Mouse (Mus musculus) mouse trophoblast stem cell (cell line): ENCODE results near the gene Susd4.

Experiments used
- in situ Hi-C, 2 experiments: fragments of 300-500 bp; cut with MseI, MboI; formaldehyde crosslinking; loops; 2 replicates in 1 of 2; 3 replicates in 1 of 2; pipeline ENCODE4 v1.15.1; 2025

Susd4 gene

DNA sequence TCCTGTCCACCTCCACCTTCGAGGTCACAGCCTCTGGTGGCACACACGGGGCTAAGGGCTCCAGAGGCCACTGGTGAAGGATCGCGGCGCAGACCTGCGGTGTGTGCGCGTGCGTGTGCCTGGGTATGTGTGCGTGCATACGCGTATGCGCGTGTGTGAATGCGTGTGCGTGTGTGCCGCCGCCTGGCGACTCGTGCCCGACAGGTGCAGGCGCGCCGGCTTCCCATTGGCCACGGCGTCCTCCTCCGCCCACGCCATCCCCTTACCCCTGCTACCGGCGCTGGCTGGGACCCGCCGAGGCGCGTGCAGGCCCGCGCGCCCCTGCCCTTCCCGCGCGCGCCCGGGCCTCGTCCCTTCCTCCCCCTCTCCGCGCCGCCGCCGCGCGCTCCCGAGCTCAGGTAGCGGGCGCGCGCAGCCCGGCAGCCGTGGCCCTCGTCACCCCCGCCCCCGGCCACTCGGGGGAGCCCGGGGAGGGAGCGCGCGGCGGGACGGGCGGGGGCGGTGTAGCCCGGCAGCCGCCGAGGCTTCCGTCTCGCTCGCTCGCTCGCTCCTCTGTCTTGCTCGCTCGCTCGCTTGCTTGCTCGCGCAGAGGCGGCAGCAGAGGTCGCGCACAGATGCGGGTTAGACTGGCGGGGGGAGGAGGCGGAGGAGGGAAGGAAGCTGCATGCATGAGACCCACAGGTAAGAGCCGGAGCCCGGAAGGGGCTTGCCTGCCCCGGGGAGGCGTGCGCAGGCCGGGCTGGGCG is at the start of gene Susd4:
TSS of gene Susd4 (plus strand) at position 145 of the 746 bp plus-strand sequence.
- in situ Hi-C loops = no loop called here

- in situ Hi-C loops = no loop called here
Measured at GRCm38 (mm10) chr1:182714236-182714935, 49.3 kb upstream of the Susd4 start.

DNA sequence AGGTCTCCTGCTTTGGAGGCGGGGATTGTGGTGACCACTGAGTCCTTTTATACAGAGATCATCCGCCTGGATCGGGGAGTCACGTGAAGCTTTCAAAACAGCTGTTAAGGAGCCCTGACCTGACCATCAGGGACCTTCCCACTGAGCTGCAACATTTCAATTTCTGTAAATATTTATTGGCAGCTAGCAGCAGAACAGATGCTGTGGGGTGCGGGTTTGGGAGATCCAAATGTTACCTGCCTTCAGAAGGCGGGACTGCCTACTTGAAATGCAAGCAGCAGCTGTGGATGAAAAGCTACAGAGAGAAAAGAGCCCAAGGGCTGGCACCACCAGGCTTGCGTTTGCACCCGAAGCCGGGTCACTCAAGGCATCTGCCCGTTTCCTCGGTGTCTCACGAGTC is 36.1 kb upstream of the Susd4 start:
- in situ Hi-C loops = no loop called here

DNA sequence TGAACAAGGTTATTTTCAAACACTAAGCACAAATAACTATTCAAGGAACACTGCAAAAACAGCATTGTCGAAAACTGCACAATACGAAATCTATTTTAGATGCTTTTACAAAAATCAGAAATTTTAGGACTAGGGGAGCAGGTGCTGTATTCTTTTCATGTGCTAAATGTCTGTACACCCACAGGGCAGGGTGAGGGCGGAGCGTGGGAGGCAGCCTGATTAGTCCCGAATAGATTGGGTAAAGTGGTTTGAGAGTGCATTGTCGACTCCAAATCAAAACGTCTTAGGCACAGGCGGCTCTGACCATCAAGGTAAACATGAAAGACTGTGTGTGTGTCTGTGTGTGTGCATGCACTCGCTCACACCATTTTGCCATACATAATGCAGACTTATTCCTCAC is 34.7 kb upstream of the Susd4 start:
- in situ Hi-C loops = no loop called here

DNA sequence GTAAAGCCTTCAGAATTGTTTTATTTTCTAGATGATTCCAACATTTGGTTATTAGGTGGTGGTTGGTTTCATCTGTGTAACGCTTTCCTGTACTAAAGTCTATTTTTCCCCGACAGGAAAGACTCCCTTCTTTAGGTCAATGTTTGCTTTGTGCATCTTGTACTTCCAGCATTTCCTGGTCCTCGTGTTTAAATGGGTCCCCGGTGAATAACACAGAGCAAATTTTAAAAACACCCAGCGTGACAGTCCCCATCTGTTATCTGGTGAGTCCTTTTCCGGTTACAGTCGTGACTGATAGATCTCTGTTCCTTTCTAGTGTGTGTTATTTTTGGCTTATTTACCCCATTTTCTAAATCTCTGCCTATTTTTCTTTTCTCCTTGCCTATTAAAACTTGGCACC is 31.0 kb upstream of the Susd4 start:
- in situ Hi-C loops = no loop called here

DNA sequence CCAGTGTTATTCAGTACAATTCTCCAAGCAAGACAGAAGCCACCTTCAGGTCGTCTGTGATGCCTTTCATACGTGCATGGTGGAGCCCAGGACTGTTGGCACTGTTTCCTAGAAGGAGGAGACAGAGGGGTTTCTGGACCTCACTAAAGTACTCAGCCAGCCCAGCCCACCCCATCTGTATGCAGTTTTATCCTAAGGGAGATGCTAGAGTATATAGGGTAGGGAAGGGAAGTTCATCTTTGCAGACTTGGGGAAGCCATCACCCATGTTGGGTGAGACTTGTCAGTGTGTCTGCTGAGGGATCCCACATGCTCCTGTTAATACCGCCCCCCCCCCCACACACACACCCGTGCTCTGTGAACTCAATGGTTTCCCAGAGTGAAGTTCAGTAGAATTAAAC is 27.8 kb upstream of the Susd4 start:
- in situ Hi-C loops = no loop called here

DNA sequence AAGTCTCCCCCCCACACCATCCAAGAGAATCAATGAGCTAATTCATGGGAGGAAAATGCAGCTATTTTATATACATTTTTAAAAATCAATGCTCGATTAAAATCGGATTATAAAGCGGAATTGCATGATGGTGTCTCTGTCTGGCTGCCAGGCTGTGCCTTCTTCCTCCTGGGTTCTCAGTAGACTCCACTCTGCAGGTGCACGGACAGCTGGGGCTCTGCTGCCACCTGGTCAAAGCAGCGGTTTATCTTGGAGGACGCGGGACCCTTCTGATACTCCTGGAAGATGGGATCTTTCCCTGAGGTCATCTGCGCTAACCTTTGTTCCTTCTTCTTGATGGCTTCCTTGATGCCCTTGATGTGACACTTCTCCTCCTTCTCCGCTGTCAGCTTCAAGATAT is 16.6 kb upstream of the Susd4 start:
- in situ Hi-C loops = no loop called here

- in situ Hi-C loops = no loop called here
Measured at GRCm38 (mm10) chr1:182747834-182748233, 15.8 kb upstream of the Susd4 start.

- in situ Hi-C loops = no loop called here
Measured at GRCm38 (mm10) chr1:182749080-182749479, 14.6 kb upstream of the Susd4 start, which contains the start of gene Ccdc185. TSS of gene Ccdc185 (minus strand) at chr1:182749180.

GRCm38 (mm10) chr1:182751301-182751700 is 12.4 kb upstream of the Susd4 start:
- in situ Hi-C loops = no loop called here

- in situ Hi-C loops = no loop called here
Measured at GRCm38 (mm10) chr1:182753694-182754093, 10.0 kb upstream of the Susd4 start.

GRCm38 (mm10) chr1:182754865-182755264 is 8.8 kb upstream of the Susd4 start:
- in situ Hi-C loops = no loop called here

- in situ Hi-C loops = no loop called here
Measured at GRCm38 (mm10) chr1:182758783-182759182, 4.9 kb upstream of the Susd4 start.

GRCm38 (mm10) chr1:182763191-182763715 is 407 bp upstream of the Susd4 start:
- in situ Hi-C loops = no loop called here

- in situ Hi-C loops = no loop called here
Measured at GRCm38 (mm10) chr1:182764541-182765281, 1.1 kb downstream of the Susd4 start.

DNA sequence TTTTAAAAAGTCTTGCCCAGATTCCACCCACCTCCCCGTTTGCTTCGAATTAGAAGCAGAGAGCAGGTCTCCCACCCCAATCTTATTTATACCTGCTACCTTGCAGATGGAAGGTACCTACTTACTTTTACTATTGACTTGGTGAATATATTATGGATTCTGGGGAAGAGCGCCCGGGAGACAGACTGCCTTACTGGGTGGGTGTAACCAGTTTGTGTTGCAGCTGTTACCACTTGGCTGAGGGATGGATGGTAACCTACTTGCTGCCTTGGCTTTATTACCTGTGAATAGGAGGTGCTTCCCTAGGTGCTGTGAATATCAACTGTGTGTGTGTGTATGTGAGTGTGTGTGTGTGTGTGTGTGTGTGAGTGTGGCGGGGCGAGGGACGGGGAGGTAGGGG is 11.9 kb downstream of the Susd4 start:
- in situ Hi-C loops = no loop called here

- in situ Hi-C loops = no loop called here
Measured at GRCm38 (mm10) chr1:182776749-182777410, 13.2 kb downstream of the Susd4 start.

DNA sequence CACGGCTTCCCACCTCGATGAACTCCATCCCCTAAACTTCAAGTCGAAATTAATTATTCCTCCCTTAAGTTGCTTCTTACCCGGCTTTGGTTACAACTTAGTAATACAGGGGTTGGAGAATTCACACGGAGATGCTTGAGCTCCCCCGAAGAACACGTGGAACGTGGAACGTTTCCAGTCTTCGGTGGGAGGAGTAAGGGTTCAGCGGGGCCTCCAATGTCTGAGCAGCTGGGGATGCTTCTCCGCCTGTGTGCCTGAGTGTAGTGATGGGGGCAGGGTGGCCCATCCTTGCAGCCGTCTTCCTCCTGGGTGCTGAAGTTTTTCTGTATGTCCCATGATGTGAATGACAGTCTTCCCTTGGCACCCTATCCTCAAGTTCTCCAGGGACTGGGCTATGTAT is 14.6 kb downstream of the Susd4 start:
- in situ Hi-C loops = no loop called here

- in situ Hi-C loops = no loop called here
Measured at GRCm38 (mm10) chr1:182779024-182779520, 15.4 kb downstream of the Susd4 start.

GRCm38 (mm10) chr1:182783774-182784173 is 20.1 kb downstream of the Susd4 start:
- in situ Hi-C loops = no loop called here

DNA sequence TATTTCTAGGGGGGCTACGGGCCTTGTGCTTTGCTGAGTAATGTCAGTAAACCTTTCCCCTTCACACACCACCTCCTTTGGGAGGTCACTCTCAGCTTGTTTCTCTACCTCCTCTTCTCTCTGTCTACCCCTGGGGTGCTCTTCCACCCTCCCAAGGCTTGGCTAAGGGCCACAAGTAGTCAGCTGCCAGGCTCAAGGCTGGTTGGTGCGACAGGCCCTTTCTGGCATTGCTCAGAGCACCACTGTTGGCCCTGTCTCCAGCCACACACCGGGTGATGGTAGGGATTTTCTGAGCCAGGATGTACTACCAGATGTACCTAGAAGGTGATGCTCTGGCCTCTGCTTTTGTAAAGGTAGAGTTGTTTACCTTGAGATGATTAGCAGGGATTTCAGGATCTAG is 21.1 kb downstream of the Susd4 start:
- in situ Hi-C loops = no loop called here

- in situ Hi-C loops = no loop called here
Measured at GRCm38 (mm10) chr1:182785504-182785903, 21.8 kb downstream of the Susd4 start.
